Mouse (Mus musculus): Measurements from ENCODE around the gene Ddost.
A peak's percentile ranks its signal among the peaks of the same experiment; 100 is the strongest.

Ddost gene

DNA sequence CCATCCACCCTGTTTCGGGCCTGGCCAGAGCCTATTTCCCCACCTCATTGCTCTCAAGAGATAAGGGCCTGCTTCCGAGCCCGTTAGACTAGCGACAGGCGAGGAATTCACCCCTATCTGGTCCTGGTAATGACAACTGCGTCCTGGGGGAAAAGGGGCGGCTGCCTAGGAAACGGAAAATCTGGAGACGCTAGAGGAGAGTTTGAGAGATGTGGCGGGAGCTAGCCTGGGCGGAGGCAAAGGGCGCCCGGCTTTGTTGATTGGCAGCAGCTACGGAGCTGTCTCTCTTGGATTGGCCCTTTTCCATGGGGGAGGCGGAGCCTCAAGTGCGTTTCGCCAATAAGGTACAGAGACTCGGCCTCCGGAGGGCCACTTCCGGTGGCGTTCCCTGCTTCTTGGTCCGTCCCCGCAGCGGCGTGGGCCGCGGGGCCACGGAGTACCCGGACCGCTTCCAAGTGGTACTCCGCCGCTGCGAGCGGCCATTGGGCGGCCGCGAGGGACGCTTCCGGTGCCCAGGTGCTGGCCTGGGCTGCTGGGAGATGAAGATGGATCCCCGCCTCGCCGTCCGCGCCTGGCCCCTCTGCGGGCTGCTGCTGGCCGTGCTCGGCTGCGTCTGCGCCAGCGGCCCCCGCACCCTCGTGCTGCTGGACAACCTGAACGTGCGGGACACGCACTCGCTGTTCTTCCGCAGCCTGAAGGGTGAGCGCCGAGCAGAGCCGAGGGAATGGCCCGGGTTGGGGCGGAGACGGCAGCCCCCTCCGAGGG, at the start of gene Ddost:
TSS of gene Ddost (plus strand) at position 391 of the 765 bp plus-strand sequence.
- peak; percentile 99 for DNase-seq (ENCODE audit: low read depth, low spot score)

DNA sequence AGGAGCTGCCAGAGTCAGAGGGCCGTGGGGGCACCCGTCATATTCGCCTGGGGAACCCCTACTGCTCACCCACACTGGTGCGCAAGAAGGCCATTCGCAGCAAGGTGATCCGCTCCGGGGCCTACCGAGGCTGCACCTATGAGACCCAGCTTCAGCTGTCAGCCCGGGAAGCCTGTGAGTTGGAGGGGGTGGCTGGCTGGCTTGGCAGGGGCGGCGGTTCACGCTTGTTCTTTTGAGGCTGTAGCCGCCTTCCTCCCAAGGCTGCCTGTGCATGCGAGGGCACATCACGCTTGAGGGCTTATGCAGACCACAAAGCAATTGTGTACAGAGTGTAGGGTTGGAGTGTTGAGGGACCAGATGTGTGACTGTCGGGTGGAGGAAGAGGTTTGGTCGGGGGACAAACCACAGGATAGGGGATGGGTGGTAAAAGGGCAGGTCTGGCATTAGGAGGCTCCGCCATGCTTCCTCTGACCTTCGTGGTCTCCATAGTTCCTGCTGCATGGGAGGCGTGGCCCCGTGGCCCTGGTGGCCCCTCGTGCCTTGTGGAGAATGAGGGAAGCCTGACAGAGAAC, 47.3 kb upstream of the Ddost start:
- no peak for DNase-seq (ENCODE audit: low read depth, low spot score)

GRCm38 (mm10) chr4:138258663-138259062, 45.9 kb upstream of the Ddost start:
- no peak for DNase-seq (ENCODE audit: low read depth, low spot score)

GRCm38 (mm10) chr4:138259482-138259881, 45.0 kb upstream of the Ddost start:
- DNase-seq (ENCODE audit: low read depth, low spot score), result no peak

DNA sequence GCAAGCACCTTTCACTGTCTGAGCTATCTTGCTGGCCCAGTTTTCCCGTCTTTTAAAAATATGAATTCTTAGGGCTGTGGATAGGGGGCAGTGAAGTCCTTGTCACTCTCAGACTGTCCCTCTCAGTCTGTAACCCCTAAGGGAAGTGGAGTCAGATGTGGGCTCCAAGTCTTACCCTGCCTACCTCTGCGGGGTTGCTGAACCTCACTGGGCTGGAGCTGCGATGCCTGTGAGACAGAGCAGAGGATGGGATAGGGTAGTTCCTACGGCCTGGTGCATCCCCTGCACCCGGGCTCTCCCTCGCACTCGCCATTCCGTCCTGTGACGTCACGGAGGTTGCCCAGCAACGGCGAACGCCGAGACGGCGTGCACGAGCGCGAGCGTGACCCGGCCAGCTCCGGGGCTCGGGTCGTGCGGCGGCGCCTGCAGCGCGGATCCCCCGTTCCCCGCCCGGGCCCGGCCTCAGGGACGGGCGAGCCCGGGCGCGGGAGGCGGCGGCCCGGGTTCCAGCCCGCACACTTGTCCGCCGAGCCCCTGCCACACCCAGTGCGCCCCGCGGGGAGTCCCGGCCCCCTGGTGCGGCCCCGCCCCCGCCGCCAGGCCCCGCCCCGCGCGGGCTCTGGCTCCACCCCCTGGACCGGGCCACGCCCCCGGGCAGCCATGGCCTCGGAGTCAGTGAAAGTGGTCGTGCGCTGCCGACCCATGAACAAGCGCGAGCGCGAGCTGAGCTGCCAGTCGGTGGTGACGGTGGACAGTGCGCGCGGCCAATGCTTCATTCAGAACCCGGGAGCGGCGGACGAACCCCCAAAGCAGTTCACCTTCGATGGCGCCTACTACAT, 42.5 kb upstream of the Ddost start:
- peak; percentile 86 for DNase-seq (ENCODE audit: low read depth, low spot score)

- DNase-seq (ENCODE audit: low read depth, low spot score), result no peak
Measured at GRCm38 (mm10) chr4:138267869-138268268, 36.7 kb upstream of the Ddost start.

GRCm38 (mm10) chr4:138272011-138272997, 32.2 kb upstream of the Ddost start:
- DNase-seq (ENCODE audit: low read depth, low spot score), result no peak

GRCm38 (mm10) chr4:138278346-138278745, 26.2 kb upstream of the Ddost start:
- no peak for DNase-seq (ENCODE audit: low read depth, low spot score)

GRCm38 (mm10) chr4:138282834-138283233, 21.7 kb upstream of the Ddost start:
- DNase-seq (ENCODE audit: low read depth, low spot score), result peak; percentile 69

DNA sequence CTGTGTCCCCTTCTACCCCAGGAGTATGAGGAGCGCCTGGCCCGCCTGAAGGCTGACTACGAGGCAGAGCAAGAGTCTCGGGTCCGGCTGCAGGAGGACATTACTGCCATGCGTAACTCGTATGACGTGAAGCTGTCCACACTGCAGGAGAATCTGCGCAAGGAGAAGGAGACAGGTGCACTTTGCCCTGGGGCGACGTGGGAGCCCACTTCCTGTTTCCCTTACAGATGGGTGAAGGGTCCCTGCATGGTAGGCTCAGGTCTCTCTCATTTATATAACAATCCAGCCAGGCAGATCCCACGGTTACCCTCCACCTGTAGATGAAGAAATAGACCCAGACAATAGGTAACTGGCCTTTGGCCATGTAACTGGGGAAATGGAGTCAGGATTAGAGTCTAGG, 18.1 kb upstream of the Ddost start:
- DNase-seq (ENCODE audit: low read depth, low spot score), result no peak

GRCm38 (mm10) chr4:138288691-138289090, 15.8 kb upstream of the Ddost start:
- DNase-seq (ENCODE audit: low read depth, low spot score), result no peak

DNA sequence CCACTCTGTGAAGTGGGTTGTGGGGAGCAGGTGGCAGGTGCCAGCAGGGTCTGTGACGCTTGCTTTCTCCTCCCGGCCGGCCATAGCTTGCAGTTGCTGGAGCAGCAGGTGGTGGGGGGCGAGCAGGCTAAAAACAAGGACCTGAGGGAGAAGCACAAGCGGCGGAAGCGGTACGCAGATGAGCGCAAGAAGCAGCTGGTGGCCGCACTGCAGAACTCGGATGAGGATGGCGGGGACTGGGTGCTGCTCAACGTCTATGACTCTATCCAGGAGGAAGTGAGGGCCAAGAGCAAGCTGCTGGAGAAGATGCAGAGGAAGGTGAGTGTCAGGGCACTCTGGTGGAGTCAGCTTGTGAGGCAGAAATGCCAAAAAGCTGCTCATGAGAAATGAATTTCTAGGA, 12.5 kb upstream of the Ddost start:
- no peak for DNase-seq (ENCODE audit: low read depth, low spot score)

DNA sequence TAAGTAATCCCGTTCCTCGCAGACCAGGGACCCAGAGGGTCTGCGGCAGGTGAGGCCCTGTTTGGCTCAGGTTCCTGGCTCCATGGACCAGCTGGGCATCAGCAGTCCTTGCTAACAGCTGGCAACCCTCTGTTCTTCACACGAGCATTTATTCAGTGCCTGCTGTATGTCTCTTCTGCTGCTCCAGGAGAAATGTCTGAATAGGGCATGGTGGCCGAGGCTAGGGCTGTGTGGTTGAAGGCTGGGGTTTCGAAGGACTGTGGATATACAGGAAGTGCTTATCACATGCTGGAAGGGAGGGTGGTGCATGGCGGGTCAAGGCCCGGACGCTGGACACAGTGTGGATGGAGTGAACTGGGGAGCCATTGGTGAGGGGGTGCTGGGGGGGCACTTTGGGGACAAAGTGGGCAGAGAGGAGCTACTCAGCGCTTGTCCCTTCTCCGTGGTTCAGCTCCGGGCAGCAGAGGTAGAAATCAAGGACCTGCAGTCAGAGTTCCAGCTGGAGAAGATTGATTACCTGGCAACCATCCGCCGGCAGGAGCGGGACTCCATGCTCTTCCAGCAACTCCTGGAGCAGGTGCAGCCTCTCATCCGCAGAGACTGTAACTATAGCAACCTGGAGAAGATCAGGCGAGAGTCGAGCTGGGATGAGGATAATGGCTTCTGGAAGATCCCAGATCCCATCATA, 11.1 kb upstream of the Ddost start:
- DNase-seq (ENCODE audit: low read depth, low spot score), result no peak

DNA sequence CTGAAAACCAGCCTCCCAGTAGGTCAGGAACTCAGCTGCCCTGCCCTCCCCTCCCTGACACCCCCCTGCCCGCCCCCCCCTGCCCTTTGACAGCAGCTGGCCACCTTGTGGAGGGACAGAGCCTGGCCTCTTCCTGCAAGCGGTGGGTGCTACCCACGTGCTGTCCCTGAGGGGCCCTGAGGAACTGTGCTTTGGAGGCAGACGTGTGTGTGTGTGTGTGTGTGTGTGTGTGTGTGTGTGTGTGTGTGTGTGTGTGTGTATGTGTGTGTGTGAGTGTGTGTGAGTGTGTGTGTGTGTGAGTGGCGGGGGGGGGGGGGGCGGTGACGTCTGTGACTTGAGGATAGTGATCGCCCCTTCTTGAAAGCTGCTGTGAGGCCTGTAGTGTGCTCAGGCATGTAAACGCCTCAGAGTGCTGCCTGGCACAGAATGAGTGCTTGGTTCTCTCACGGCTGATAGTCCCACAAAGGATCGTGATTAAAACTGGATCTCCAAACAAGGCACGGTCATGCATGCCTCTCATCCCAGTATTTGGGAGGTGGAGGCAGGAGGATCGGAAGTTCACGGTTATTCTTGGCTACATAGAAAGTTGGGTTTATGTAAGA, 10.5 kb upstream of the Ddost start:
- DNase-seq (ENCODE audit: low read depth, low spot score), result no peak

DNA sequence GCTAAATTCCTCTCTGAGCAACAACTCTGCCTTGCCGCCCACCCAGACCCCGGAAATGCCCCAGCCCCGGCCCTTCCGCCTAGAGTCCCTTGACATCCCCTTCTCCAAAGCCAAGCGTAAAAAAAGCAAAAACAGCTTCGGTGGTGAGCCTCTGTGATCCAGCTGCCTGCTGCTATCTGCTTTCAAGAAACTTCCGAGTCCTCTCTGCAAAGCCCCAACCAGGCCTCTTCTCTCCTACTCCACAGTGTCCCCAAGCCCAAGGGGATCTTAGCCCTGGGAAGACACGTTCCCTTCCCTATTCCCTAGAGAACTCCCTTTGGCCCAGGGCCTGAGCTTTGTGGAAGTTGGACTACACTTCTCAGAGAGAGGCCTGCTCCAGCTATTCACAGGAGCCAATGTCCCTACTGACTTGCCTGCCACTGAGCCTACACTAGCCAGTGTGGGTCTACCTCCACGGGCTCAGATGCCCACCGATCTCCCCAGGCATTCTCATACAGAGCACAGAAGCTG, 3.2 kb upstream of the Ddost start:
- DNase-seq (ENCODE audit: low read depth, low spot score), result no peak

DNA sequence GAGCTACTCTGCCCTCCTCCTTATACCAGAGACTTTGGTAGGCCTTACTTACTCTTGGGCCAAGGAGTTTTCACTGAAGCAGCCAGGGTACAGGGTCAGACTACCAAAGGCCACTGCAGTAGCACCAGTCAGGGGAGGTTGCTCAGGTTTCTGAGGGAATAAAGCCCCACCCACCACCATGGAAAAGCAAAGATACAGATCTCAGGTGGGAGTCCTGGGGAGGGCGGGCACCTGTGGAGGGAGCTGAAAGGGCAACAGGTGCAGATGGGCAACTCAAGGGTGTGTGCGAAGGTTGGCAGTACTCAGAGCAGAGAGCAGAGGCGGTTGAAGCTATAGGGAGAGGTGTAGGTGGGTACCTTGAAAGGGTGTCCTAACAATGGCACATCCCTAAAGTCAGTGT, 1.5 kb upstream of the Ddost start:
- DNase-seq (ENCODE audit: low read depth, low spot score), result no peak

- no peak for DNase-seq (ENCODE audit: low read depth, low spot score)
Measured at GRCm38 (mm10) chr4:138303742-138304141, 788 bp upstream of the Ddost start.

DNA sequence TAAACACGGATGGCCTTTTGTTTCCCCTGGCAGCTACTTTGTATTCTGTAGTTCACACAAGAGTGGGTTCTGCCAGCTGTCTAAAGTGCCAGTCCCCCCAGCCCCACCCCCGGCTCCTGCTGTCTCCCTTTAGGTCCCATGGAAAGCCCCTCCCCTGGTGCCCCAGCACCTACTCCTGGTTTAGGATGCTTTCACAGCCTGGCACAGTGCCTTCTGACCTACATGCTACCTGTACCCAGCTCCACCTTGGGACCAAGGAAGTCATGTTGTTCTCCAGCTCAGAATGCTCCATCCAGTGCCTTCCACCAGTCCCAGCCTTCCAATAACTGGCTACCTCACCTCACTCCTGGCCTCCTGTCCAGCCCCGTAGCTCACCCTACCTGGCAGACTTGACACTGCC, 2.5 kb downstream of the Ddost start:
- no peak for DNase-seq (ENCODE audit: low read depth, low spot score)

- DNase-seq (ENCODE audit: low read depth, low spot score), result no peak
Measured at GRCm38 (mm10) chr4:138307739-138308138, 3.2 kb downstream of the Ddost start.

- DNase-seq (ENCODE audit: low read depth, low spot score), result no peak
Measured at GRCm38 (mm10) chr4:138310311-138310910, 5.9 kb downstream of the Ddost start.
